Mouse (Mus musculus) fibroblast of lung, adult 2 months (primary cell): ENCODE results near the gene Nfrkb.

ENCODE experiments used
- DNase-seq: peaks from one replicate; pipeline ENCODE4 v3.0.0-alpha.2; 2011; ENCODE audit warnings: low read depth

Gene Nfrkb

DNA sequence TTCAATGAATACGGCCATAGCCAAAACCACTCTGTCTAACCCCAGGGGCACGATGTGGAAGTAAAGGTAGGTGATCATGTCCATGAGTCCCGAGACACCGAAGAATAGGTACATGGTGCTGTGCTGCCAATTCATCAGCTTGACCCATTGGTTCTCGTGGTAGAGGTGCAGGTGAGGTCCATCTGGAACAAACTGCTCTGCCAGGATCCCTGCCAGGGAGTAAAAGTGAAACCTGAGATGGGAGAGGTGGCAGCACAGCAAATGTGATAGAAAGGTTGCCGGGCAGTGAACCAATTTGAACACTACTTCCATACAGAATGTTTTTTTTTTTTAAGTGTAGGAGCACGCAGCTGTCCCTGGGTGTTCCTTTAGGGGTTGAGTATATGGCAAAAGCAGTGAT is 43.0 kb downstream of the Nfrkb start:
- DNase-seq, result no peak

DNA sequence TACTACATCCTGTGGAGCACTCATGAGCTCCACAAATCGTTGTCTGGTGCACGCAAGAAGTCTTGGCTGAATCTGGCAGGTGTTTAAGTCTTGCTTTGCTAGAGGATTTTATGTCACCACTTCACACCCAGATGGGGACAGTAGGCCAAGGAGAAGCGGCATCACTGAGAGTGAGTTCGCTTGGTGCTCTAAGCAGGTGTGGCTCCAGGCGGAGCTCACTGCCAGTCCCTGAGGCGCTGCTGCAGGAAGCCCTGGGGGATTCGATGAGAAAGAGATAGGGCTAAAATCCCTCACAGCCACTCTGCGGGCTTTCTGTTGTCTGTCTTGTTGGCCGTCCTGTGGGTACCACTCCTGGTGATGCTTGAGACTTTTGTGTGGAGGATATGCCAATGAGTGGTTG is 44.0 kb downstream of the Nfrkb start:
- no peak for DNase-seq

DNA sequence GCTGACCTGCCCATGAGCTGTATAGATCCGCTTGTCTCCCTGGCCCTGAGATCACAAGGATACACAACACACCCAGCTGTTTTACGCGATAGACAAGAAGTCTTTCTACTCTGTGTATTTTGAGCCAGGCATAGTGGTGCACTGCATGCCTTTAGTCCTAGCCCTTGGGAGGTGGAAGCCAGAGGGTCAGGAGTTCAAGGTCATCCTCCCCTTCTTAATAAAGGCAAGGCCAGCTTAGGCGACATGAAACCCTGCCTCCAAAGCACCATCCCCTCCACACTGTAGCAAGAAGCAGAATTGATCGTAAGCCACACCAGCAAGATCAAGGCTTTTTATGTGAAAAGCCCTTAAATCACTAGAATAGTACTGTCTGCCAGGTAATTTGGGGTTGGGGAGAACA is 45.8 kb downstream of the Nfrkb start:
- no peak for DNase-seq

DNA sequence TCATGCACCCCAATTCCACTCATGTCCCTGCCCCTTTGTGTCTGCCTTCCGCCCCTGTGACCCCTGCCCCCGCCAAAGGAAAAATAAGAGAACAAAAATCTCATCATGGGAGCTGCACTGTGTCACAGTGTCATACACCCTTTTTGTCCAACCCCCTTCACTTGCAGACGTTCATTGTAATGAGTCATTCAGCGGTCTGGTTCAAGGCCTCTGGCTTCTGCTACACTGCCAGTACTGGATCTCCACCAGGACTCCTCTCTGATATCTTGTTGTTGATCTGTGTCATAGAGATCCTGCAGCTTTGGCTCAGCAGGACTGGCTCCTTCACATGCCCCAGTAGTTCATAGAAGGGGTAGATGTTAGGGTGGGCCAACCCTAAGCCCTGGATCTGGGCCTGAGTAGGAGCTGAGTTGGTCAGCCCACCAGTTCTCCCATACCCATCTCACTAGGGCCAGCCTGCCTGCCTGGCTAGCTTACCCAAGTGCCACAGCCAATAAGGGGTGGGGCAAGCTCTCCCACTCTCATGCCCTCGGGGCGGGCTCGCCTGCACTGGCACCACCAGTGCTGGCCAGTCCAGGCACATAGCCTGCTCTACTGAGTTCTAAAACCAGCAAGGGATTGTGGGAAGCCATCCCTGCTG is 46.5 kb downstream of the Nfrkb start:
- DNase-seq, result peak; percentile 15

DNA sequence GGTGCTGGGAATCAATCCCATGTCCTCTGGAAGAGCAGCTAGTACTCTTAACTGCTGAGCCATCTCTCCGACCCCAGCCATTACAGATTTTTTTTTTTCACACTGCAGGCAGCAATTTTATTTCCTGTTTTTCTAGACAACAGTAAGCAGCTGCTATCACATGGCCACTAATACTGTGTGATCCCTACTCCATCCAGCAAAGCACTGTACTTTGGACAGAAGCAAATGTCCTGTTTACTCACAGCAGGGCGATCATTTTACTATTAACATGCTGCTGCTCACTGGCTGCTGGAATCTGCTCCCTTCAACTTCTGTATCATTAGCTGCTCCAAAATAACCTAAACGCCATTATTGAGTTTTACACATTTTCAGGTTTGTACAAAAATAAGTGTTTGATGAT is 47.4 kb downstream of the Nfrkb start:
- DNase-seq, result no peak

DNA sequence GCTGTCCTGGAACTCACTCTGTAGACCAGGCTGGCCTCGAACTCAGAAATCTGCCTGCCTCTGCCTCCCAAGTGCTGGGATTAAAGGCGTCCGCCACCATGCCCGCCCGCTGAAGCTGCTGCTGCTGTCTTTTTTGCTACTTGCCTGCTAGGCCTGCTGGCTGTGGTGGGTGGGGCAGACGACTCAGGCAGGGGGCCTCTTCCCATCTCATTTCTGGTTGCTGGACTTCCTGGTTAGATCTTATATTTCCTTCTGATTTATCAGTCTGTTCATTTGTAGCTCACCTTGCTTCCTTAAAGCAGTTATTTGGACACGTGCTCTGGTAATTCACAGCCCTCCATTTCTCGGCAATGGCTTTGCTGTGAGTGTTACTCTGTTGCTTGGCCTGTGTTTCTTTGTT is 49.4 kb downstream of the Nfrkb start:
- DNase-seq, result no peak

DNA sequence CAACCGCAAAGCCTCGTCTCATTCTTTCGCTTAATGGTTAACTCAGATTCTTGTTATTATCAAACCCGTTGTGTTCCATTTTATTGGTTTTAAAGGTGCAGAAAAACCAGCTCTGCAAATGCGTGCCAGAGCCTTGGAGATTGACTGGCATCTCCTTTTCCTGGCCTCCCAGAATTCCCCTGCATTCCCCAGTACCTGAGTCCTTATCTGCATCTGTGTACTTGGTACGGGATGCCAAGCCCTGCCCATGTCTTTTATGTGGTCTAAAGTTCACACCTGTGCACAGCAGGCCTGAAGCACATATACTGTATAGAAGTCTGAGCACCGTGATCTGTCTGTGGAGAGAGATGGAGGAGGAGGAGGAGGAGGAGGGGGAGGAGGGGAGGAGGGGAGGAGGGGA is 51.9 kb downstream of the Nfrkb start:
- DNase-seq, result no peak

DNA sequence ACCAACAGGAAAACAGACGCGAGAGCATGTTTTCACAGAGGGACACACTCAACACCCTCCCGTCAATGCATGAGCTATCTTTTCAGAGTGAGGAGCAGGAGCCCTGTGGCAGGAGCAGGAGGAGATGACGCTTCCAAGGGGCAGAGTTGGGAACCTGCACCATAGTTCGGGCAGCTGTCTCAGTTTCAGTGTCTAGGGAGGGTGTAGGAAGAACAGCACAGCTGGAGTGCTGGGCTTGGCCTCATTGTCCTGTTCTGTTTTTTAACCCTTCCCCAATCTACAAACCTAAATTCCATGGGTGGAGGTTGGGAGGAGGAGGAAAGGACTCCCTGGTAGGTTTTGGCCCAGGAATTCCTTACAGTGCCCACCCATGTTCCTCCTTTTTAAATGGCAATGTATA is 52.8 kb downstream of the Nfrkb start:
- no peak for DNase-seq

DNA sequence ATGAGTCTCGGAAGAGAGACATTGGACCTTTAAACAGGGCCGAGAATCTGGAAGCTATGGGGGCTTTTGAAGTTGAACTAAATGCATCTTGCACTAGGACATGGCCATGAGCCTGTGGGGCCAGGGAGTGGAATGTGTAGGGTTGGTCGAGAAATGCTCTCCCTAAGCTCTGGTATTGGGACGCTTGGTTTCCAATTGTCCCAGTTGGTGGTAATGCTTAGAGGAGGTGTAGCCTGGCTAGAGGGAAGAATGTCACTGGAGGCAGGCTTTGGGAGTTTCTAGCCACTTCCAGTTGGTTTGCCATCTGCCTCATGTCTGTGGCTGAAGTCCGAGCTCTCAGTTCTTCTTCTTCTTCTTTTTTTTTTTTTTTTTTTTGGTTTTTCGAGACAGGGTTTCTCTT is 53.3 kb downstream of the Nfrkb start:
- no peak for DNase-seq

DNA sequence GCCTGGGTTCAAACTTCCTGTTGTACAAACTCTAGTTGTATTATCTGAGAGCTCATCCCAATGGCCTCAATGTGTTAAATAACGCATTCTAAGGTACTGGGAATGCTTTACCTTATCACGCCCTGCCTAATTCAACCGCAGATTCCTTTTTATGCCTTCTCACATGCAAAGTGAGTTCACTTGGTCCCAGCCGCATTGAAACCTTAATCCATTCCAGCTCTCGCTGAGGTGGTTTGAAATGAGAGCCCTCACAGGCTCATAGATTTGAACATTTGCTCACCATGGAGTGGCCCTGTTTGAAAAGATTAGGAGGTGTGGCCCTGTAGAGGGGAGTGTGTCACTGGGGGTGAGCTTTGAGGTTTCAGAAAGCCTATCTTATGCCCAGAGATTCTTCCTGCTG is 54.4 kb downstream of the Nfrkb start:
- DNase-seq, result no peak

DNA sequence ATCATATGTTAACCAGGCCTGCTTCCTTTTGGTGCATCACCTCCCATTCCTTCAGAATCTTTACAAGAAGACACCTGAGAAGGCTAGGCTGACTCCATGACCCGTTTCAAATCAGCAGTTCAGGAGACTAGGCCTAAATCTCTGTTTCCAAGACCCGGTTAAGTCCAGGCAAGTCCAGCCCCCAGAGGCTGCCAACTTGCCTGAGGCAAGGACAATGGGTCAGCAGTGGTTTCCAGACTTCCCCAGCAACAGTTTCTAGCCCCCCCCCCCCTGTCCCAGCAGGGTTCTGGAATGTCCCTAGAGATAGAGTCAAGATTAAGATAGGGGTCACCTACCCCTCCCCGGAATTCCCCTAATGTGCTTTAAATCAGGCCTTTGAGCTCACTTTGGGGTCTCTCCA is 55.5 kb downstream of the Nfrkb start:
- DNase-seq, result no peak

DNA sequence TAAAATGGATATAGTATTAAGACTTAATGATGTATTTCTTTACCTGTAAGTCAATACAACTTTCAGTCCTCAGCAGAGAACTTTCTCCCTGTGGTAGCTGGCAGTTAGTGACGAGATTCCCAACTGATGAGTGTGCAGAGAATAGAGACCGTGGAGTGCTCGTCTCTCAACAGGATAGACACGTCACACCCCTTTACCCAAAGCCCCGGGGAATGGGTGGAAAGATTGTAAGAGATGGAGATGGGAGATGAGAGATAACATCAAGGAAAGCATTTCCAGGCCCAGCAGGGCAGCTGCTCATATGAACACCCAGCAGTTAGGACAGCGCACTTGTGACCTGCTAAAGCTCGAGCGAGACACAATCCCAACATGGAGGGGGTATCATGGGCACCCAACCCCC is 58.2 kb downstream of the Nfrkb start:
- DNase-seq, result no peak

DNA sequence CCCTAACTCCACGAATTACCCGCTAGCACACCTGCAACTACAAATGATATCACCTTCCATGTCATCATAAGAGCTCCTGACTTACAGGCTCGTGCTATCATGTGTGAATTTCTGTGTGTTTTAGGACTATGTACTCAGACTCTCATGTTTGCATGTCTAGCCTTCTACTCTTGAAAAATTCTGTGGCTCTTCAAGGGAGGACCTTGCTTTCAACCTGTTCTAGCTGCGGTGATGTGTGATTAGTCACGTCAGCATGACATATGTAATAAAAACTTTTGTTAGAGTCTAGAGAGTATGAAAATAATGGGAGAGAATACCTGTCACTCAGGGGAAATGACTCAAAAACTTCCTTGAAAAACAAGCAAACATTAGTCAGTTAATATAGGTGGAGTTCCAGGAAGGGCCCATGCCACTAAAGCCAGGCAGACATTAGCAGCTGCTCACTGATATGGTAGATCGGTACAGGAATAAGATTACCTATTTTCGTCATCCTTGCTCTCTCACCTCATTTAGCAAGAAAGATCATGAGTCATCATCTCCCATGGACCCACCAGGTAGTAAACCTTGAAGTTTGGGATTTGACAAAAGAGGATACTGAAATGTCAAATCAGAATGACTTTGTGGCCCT is 63.3 kb downstream of the Nfrkb start:
- DNase-seq, result no peak

DNA sequence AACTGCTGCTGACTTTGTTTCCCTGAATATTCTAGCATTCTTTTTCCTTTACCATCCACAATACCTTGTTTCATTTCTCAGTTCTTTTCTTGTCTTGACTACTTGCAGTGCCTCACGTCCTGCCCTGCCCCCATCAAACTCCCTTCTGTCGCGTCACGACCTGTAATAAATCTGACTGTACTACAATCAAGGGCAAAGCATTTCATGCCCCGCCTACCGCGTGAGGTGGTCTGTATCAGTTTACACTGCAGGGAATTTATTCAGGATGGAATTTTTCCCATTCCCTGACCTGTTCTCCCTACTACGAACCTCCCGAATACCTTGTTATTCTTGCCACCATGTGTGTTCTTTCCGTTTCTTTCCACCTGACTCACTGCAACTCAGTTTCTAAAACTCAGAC is 66.2 kb downstream of the Nfrkb start:
- no peak for DNase-seq

DNA sequence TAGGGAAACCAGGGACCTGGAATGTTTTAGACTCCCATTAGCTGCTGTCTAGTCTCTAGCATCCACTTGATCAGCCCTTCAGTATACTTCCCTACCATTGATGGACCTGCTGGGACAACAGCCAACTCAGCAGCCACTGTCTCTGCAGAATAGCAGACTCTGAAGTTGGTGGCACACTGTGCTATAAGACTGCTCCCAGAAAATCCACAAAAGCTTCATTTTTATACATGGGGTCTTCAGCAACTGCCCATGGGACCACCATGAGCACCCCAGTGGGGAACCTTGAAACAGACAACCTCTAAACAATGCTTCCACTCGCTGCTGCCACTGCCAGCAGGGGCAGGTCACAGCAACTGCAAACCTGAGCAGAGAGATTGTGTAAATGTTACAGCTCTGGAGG is 68.4 kb downstream of the Nfrkb start:
- DNase-seq, result no peak

DNA sequence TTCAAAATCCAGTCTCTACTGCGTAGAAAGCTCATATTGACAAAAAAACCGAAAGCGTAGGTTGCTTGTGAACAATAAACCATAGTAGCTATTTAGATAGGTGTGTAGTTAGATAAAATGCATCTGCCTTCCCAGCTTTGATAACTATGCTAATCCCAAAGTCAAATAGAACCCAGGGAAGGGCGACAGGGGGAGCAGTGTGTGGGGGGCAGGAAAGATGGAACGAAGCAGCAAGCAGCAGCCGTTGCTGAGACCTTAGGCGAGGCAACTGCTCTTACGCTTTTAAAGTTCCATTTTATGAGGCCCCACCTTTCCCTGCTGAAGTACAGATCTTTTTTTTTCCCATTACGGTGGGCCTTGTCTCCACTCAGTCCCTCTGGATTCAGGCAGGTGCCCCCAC is 77.2 kb downstream of the Nfrkb start:
- DNase-seq, result no peak

DNA sequence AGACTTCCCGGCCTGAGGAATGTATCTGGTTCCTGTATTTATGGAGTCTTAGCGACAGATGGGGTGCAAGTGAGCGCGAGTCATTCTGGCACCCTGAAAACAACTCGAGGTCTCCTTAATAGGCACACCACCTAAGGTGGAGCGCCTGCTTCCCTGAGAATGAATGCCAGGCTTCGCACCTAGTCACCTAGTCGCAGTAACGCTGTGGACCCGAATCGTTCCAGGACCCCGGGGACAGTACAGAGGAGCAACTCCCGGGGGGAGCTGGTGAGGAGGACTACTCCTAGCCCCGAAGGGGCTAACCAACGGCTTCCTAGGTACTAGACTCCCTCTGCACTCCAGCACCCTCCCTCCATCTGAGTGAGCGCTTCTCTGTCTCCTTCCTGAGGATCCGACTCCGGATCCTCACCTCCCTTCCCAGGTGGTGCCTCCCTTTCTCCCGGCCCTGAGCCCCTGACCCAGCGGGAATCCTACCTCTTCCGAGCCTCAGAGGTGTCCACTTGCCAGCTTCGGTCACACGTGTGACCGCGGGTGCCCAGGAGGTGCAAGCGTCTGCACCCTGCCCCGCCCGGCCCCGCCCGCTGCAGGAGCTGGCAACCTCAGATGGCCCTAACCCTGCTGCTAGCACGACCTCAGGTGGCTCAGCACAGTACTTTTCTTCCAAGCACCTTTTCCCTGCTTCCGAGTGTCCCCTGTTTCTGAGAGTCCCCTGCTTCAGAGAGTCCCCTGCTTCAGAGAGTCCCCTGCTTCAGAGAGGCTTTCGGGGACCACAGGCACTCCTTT is 77.9 kb downstream of the Nfrkb start, which contains the start of gene Tmem45b:
TSS of gene Tmem45b (minus strand) at position 771 of the 783 bp plus-strand sequence.
- DNase-seq, result no peak
